Mouse (Mus musculus): ENCODE data around the gene Akt1. TPM values are rescaled to one million over a fixed set of nuclear protein-coding genes. Genes with fewer than 3 reads are reported as not detected.

Akt1 gene
- polyA plus RNA-seq, 1 experiment from 2014 or later: 139 TPM

DNA sequence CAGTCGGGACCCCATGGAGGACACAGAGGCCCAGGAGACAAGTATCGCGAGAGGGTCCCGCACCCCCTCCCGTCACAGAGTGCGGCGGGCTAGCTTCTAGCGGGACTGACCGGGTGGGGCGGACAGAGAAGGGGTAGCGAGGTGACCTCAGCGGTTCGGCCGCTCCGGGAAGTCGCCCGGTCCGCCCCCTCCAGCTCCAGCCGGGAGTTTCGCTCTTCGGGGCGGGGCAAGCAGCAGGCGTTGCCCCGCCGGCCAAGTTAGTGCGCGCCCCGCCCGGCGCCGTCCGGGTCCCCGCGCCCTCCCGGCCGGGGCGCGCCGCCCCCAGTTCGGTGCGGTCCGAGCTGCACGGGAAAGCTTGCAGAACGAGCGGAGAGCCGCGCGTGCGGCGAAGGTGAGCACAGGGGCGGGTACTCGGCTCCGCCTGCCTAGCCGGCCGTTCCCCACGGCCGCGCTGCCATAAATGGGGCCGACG is 3.9 kb upstream of the Akt1 start, which contains the start of gene Zbtb42:
Gene Zbtb42, plus strand, starts transcription at position 274 of the 472 bp plus-strand sequence.
- Histone ChIP-seq H3K4me1 (peaks cover 36% of the 10 kb centered on the region), H3K9ac (peak within 1 kb of the TSS; percentile 26), H3K9me3 (no peaks in the 10 kb centered on the region), H3K4me2 (peak within 1 kb of the TSS; percentile 86), H3K4me3 (peak within 1 kb of the TSS; percentile 44), H3K27ac (no peak within 1 kb of the TSS), H3K36me3 (replicated peaks) (no peaks in the 10 kb centered on the region), H3K27me3 (replicated peaks) (peaks cover 35% of the 10 kb centered on the region)
- WGBS: 0% methylated on average over 60 of the region's 60 CpGs
- no peak for ATAC-seq (replicated peaks)

DNA sequence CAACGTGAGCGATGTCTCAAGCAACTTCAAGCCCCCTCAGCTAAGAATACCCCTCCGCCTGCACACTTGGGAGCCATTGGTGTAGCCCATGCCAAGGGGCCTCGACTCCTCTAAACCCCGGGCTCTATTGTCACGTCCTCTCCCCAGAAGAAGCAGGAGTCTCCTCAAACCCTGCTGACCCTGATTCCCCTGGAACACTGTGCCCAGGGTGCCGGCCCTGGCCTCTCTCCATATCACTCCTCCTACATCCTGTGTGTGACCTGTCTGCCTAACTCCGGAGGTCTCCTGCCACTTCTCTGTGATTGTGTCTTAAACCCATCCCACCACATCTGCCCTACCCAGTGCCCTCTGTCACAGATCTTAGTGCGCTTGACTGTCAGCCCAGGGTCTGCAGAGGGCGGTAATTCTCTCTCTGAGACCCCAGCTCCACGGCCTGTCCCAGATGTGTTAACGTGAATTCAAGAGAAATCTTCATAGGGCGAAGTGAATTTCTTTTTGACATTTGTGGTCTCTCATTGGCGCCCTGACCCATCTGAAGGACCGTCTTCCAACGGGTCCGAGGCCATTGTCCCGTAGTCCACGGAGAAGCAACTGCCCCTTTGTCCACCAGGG is 3.4 kb upstream of the Akt1 start:
- Histone ChIP-seq H3K4me3 (peak overlapping the region; percentile 44), H3K27ac (no peak overlapping the region), H3K9me3 (no peaks in the 10 kb centered on the region), H3K27me3 (replicated peaks) (peaks cover 35% of the 10 kb centered on the region), H3K4me1 (peaks cover 37% of the 10 kb centered on the region), H3K36me3 (replicated peaks) (no peaks in the 10 kb centered on the region), H3K4me2 (peak overlapping the region; percentile 86), H3K9ac (peak overlapping the region; percentile 26; the same call in 1 of the 2 replicates)
- 20% methylated on average over 19 of the region's 19 CpGs for WGBS
- ATAC-seq (replicated peaks): no peak

DNA sequence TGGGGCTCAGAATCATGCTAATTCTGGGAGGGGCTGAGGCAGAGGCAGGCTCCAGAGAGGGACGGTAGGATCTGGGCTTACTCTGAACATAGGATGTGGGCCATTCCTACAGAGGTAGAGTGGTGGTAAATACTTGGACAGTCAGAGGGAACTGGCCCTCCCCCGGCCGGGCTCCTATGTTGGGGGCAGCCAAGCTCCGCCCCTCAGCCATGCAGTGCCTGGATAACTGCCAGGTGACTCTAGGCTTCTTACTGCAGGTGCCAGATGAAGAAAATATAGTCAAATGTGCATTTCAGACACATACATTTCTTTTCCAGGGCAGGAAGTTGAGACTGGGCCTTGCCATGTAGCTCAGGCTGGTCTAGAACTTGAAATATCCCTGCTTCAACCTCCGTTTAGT is 2.4 kb upstream of the Akt1 start:
- WGBS: 67% methylated on average over 5 of the region's 5 CpGs
- ATAC-seq (replicated peaks): no peak
- Histone ChIP-seq H3K4me2 (no peak overlapping the region), H3K27ac (no peak overlapping the region), H3K27me3 (replicated peaks) (peaks cover 35% of the 10 kb centered on the region), H3K36me3 (replicated peaks) (no peaks in the 10 kb centered on the region), H3K4me3 (no peak overlapping the region), H3K9me3 (no peaks in the 10 kb centered on the region), H3K4me1 (peaks cover 47% of the 10 kb centered on the region), H3K9ac (no peak overlapping the region)

DNA sequence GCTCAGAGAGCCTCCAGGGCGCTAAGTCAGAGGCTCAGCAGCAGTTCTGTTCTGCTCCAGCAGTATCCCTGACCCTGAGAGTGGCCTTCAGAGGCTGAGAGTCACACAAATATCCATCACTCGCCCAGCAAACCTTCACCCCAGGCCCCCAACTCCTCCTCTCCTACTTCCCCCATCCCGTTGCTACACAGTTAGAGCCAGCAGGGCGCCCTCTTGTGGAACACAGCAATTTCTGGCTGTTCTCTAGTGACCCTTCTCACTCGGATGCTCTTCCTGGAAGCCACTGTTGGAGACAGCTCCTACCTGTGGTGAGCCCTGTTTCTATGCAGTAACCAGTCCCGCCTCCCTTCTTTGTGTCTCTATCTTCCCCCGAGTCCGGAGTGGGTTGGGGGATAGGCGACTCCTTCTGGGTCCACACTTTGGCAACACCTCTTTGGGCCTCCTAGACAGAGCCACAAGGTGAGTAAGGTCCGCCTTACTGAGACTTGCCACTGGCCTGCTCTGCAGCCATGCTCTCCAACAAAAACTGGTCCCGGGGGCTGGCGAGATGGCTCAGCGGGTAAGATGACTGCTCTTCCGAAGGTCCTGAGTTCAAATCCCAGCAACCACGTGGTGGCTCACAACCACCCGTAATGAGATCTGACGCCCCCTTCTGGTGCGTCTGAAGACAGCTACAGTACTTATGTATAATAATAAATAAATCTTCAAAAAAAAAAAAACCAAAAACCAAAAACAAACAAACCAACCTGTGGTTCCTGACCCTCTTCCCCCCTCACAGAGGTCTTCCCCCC is 756 bp upstream of the Akt1 start:
- peak; percentile 28 for ATAC-seq (replicated peaks)
- H3K9ac ChIP-seq: peak overlapping the region; percentile 98; the same call in 1 of the 2 replicates
- H3K27me3 ChIP-seq (replicated peaks): peaks cover 25% of the 10 kb centered on the region
- H3K4me1 ChIP-seq: peaks cover 62% of the 10 kb centered on the region
- H3K27ac ChIP-seq: peak overlapping the region; percentile 94
- 0 out of 2 replicates have a peak, but pooled peaks cover 5% of the 10 kb centered on the region for H3K36me3 ChIP-seq (replicated peaks)
- H3K4me3 ChIP-seq: peak overlapping the region; percentile 96
- 17% methylated on average over 18 of the region's 18 CpGs for WGBS
- peak overlapping the region; percentile 92 for H3K4me2 ChIP-seq
- no peaks in the 10 kb centered on the region for H3K9me3 ChIP-seq

DNA sequence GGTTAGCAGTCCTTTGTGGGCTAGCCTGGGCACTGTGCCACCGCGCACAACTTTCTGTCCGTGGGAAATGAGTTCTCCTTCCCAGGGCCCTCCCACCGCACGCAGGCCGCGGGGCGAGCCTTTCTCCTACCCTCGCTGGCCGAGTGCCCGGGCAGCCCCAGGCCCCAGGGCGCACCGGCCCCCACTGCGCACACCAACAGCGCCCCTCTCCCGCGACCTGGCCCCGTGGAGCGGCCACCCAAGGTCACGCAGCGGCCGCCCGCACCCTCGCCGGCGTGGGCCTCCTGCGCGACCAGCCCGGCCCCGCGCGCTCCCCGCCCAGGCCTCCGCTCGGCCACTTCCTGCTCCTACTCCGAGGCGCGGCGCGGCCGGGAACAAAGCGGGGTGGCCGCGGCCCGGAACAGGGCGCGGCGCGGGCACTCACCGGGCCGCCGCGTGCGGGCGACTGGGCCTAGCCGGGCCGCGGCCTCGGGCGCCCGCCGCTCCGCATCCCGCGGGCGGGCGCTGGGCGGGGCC is 1.1 kb downstream of the Akt1 start:
- H3K9me3 ChIP-seq: no peaks in the 10 kb centered on the region
- peak overlapping the region; percentile 92 for H3K4me2 ChIP-seq
- peak; percentile 19 for ATAC-seq (replicated peaks)
- peak overlapping the region; percentile 96 for H3K4me3 ChIP-seq
- peaks cover 56% of the 10 kb centered on the region for H3K4me1 ChIP-seq
- H3K27ac ChIP-seq: peak overlapping the region; percentile 94
- peak overlapping the region; percentile 98 for H3K9ac ChIP-seq
- peaks cover 10% of the 10 kb centered on the region for H3K27me3 ChIP-seq (replicated peaks)
- under 1% methylated on average over 65 of the region's 68 CpGs for WGBS
- peaks cover 11% of the 10 kb centered on the region; the same call in 1 of the 2 replicates for H3K36me3 ChIP-seq (replicated peaks)

DNA sequence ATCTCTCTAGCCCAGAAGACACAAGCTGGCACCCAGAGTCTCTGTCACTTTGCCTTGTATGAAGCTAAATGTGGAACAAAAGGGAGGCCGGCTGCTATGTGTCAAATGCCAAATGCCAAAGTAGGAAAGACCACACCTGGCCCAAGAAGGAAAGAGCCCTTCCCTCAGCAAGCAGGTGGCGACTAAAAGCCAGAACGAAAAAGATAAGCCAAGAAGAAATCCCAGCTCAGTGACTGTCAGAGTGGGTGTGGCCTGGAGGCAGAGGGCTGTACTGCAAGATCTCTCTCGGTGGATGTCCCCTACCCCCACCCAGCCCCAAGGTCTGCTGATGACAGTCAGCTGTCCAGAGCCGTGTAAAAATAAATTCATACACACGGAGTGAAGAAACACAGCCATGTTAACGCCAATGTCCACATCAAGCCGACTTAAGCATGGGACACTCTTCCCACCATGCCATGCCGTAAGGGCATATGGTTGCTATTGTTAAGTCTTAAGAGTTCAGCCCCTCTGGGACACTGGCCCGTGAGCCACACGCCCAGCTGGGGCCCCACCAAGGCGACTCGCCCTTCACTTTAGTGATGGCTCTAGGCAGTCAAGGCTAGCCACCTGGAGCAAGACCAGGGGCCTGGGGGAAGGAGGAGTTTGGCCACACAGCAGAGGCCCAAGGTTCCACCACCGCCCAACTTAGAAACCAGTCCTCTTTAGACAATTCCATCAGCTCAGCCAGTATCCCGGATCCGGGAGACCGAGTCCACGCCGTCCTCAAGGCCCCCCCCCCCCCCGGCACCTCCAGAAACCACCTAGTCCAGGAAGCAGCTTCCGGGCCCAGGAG is 1.7 kb downstream of the Akt1 start:
- H3K9me3 ChIP-seq: no peaks in the 10 kb centered on the region
- WGBS: 5% methylated on average over 21 of the region's 21 CpGs
- peak overlapping the region; percentile 92 for H3K4me2 ChIP-seq
- H3K27ac ChIP-seq: peak overlapping the region; percentile 94
- peaks cover 3% of the 10 kb centered on the region for H3K27me3 ChIP-seq (replicated peaks)
- peaks cover 11% of the 10 kb centered on the region; the same call in 1 of the 2 replicates for H3K36me3 ChIP-seq (replicated peaks)
- peaks cover 55% of the 10 kb centered on the region for H3K4me1 ChIP-seq
- peak; percentile 41 for ATAC-seq (replicated peaks)
- peak overlapping the region; percentile 98 for H3K9ac ChIP-seq
- peak overlapping the region; percentile 96 for H3K4me3 ChIP-seq

DNA sequence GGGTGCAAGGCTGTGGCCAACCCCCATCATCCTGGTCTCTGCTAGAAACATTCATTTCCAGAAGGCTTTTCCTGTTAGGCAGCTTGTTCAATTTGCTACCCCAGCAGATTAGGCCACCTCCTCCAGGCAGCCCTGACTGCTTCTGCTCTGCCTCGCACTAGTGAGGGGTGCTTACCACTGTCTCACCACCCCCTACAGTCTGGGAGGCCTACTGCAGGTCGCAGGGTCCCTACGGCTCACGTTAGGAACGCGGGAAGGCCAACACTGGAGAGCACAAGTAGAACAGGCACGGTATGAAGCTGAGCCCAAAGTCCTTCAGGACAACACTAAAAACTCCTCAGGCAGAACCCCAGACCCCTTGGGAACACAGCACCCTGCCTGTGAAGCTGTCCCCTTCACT is 2.8 kb downstream of the Akt1 start:
- 72% methylated on average over 7 of the region's 7 CpGs for WGBS
- ATAC-seq (replicated peaks): no peak
- H3K27me3 ChIP-seq (replicated peaks): no peaks in the 10 kb centered on the region
- H3K9me3 ChIP-seq: no peaks in the 10 kb centered on the region
- H3K4me1 ChIP-seq: peaks cover 61% of the 10 kb centered on the region
- H3K4me2 ChIP-seq: peak overlapping the region; percentile 92
- peaks cover 11% of the 10 kb centered on the region; the same call in 1 of the 2 replicates for H3K36me3 ChIP-seq (replicated peaks)
- H3K4me3 ChIP-seq: no peak overlapping the region
- H3K9ac ChIP-seq: no peak overlapping the region
- no peak overlapping the region for H3K27ac ChIP-seq

DNA sequence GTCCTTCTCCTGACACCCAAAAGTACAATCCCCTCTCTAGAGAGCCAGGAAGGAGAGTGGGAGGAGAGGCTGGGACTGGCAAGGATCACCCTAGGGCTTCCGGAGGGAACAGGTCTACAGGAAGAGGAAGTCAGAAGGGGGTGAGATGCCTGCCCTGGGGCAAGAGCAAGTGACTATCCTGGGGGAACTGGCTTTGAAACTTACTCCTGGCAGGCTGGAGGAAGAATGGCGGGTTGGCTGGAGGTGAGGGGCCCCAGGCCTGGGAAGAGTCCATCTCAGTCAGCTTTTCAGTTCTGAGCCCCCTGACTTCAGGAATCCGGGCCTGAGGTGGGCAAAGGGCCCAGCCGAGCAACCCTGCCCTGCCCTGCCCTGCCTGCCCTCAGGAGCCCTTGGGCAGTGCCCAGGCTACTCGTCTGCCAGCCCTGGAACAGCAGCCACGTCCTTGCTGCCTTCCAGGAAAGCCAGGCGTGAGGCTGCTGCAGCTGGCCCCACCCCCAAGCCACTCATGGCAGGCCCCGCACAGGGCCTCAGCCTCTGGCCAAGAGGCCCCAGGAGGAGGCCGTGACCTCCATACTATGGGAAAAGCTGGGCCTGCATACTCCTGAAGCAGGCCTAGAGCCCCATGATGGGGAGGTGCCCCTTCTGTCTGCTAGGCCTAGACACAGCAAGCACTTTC is 3.8 kb downstream of the Akt1 start:
- H3K27me3 ChIP-seq (replicated peaks): no peaks in the 10 kb centered on the region
- ATAC-seq (replicated peaks): no peak
- peaks cover 71% of the 10 kb centered on the region for H3K4me1 ChIP-seq
- H3K4me2 ChIP-seq: no peak overlapping the region
- no peaks in the 10 kb centered on the region for H3K9me3 ChIP-seq
- 0 out of 2 replicates have a peak overlapping the region, but pooled peaks have one; percentile 18 for H3K9ac ChIP-seq
- WGBS: 40% methylated on average over 9 of the region's 9 CpGs
- H3K36me3 ChIP-seq (replicated peaks): peaks cover 11% of the 10 kb centered on the region; the same call in 1 of the 2 replicates
- no peak overlapping the region for H3K27ac ChIP-seq
- no peak overlapping the region for H3K4me3 ChIP-seq

DNA sequence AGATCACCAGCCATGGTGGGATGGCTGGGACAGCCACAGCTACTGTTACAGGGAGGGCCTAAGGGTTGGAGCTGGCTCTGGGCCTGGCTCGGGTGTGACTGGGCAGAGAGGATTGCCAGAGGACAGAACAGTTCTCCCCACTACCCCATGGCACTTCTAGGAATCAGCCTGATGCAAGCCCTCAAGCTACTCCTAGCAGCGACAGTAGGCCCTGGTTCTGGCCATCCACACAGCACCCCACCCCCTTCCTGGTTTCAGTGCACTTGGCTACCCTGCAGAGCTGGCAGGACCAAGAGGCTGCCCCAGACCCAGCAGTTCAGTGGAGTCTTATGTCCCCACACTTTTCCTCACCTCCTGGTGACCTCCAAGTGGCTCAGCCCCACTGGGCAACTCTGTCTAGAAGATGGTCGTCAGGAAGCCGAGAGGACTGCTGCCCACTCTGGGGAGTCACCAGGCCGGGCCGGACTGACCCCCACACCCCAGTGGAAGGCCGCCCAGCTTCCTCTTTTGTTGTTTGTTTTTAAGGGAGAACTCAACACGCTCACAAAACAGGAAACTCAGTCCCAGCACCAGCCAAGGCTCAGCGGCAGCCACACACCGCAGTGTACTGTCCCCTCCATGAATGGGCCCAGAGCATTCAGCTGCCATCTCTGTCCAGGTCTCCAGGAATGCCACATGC is 6.9 kb downstream of the Akt1 start:
- H3K4me3 ChIP-seq: no peak overlapping the region
- H3K4me1 ChIP-seq: peaks cover 83% of the 10 kb centered on the region
- 82% methylated on average over 10 of the region's 10 CpGs for WGBS
- no peak overlapping the region for H3K4me2 ChIP-seq
- H3K36me3 ChIP-seq (replicated peaks): peaks cover 11% of the 10 kb centered on the region; the same call in 1 of the 2 replicates
- H3K27me3 ChIP-seq (replicated peaks): no peaks in the 10 kb centered on the region
- H3K27ac ChIP-seq: 0 out of 2 replicates have a peak overlapping the region, but pooled peaks have one; percentile 14
- H3K9me3 ChIP-seq: no peaks in the 10 kb centered on the region
- ATAC-seq (replicated peaks): no peak
- H3K9ac ChIP-seq: no peak overlapping the region

DNA sequence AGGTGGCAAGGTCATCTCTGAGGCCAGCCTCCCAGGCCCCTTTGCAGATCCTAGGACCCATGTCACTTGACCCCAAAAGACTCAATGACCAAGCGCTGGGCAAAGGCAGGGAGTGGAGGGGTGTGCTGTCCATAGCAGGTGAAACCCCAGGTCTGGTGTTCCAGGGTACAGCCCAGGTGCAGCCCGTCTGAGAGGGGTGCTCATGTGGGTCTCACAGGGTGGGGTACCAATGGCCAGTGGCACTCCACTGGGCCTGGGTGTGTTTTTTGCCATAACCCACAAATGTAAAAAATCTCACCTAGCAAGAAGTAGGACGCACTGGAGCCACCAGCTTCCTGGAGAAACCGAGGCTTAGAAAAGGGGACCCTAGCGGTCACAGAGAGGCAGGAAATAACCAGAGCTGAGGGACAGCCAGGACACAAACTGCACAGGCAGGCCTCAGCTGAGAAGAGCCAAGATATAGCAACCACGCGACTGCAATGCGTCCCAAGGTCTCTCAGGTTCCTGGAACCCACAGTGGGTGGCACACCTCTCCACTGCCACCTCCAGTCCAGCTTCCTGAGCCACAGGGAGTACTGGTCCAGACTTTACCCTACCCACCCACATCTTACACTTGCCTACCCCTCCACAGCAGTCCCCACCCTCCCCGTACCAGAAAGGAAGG is 8.7 kb downstream of the Akt1 start:
- peaks cover 83% of the 10 kb centered on the region for H3K4me1 ChIP-seq
- peak overlapping the region; percentile 76 for H3K27ac ChIP-seq
- peak overlapping the region; percentile 6; the same call in 1 of the 2 replicates for H3K4me2 ChIP-seq
- H3K36me3 ChIP-seq (replicated peaks): peaks cover 10% of the 10 kb centered on the region; the same call in 1 of the 2 replicates
- H3K4me3 ChIP-seq: no peak overlapping the region
- 85% methylated on average over 9 of the region's 9 CpGs for WGBS
- no peak overlapping the region; the same call in 1 of the 2 replicates for H3K9ac ChIP-seq
- H3K9me3 ChIP-seq: no peaks in the 10 kb centered on the region
- no peaks in the 10 kb centered on the region for H3K27me3 ChIP-seq (replicated peaks)
- no peak for ATAC-seq (replicated peaks)

Measured in midbrain, embryonic 15.5 days (tissue).